Mouse (Mus musculus): Measurements from ENCODE around the gene Snrpc. TPM values are rescaled to one million over a fixed set of nuclear protein-coding genes. Genes with fewer than 3 reads are reported as not detected.

The Snrpc gene
- polyA plus RNA-seq, 1 experiment from 2014 or later = 413 TPM

DNA sequence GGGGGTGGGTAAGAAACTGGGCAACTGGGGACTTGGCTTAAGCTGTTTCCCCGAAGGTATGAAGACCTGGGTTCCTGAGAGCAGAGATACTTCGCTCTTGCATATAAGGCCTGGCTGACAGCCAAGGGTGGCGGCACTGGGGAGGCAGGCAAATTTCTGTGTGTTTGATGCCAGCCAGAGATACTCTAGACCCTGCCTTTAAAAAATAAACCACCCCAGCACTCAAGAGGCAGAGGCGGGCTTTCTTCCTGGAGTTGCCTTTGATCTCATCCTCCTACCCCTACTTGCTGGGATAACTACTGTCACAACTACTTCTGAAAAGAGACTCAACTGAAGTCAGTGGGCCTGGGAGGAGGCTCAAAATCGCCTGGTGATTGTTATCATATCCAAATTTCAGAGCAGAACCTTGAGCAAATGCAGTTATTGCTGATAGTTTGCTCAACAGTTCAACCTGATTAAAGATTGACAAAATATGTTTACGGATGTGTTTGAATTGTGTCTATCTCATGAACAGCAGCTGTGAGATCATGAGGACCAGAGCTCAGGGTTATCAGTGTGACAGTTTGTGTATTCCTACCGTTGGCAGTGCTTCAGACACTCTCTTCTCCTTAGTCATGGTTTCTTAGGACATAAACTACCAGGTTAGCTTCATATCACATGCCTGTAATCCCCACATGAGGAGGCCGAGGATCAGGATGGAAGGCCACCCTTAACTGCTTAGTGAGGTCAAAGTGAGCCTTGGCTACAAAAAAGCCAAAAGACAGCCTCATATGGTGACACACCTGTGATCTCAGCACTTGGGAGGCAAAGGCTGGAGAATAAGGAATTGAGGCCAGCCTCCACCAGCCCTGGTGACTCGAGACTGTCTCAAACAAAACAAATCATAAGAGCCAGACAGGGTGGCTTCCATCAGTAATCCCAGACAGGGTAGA lies 16.3 kb upstream of the Snrpc start:
- peak overlapping the region; percentile 100 for H3K4me3 ChIP-seq
- DNase-seq (ENCODE audit: extremely low spot score, low spot score) = no peak
- H3K27ac ChIP-seq = peak overlapping the region; percentile 93
- H3K27me3 ChIP-seq (ENCODE audit: poor library complexity, severe bottlenecking) = no peaks in the 10 kb centered on the region
- WGBS = 70% methylated on average over 9 of the region's 9 CpGs
- H3K4me1 ChIP-seq = peaks cover 44% of the 10 kb centered on the region
- H3K9me3 ChIP-seq = no peaks in the 10 kb centered on the region
- no peaks in the 10 kb centered on the region for H3K36me3 ChIP-seq (replicated peaks)

GRCm38 (mm10) chr17:27823142-27823905 lies 14.6 kb upstream of the Snrpc start:
- Histone ChIP-seq H3K9me3 (no peaks in the 10 kb centered on the region), H3K36me3 (replicated peaks) (no peaks in the 10 kb centered on the region), H3K4me1 (peaks cover 50% of the 10 kb centered on the region), H3K27me3 (ENCODE audit: poor library complexity, severe bottlenecking) (no peaks in the 10 kb centered on the region), H3K27ac (no peak overlapping the region), H3K4me3 (no peak overlapping the region)
- 83% methylated on average over 9 of the region's 9 CpGs for WGBS
- no peak for DNase-seq (ENCODE audit: extremely low spot score, low spot score)

DNA sequence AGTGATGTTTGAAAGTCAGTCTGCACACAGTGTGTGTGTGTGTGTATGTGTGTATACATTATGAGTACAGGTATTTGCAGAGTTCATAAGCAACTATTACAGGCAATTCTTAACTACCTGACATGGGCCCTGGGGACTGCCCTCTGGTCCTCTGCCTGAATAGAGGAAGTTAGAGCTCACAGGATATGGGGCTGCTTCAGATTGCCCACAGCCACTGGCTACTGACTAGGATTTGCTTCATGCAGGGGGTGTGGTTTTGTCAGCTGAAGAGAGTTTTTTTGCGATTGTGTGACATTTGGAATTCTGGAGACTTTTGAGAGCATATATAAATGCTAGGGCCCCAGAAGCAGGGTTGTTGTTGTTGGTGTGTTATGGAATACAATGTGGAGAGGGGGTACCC lies 13.0 kb upstream of the Snrpc start:
- Histone ChIP-seq H3K4me3 (no peak overlapping the region), H3K36me3 (replicated peaks) (no peaks in the 10 kb centered on the region), H3K27me3 (ENCODE audit: poor library complexity, severe bottlenecking) (no peaks in the 10 kb centered on the region), H3K9me3 (no peaks in the 10 kb centered on the region), H3K4me1 (peaks cover 33% of the 10 kb centered on the region), H3K27ac (no peak overlapping the region)
- DNase-seq (ENCODE audit: extremely low spot score, low spot score) = no peak
- WGBS = 80% methylated on average over 1 of the region's 1 CpGs

GRCm38 (mm10) chr17:27825539-27825938 lies 12.4 kb upstream of the Snrpc start:
- Histone ChIP-seq H3K4me1 (peaks cover 33% of the 10 kb centered on the region), H3K4me3 (peak overlapping the region; percentile 50; the same call in 1 of the 2 replicates), H3K27me3 (ENCODE audit: poor library complexity, severe bottlenecking) (no peaks in the 10 kb centered on the region), H3K9me3 (no peaks in the 10 kb centered on the region), H3K27ac (no peak overlapping the region), H3K36me3 (replicated peaks) (no peaks in the 10 kb centered on the region)
- WGBS = 39% methylated on average over 3 of the region's 3 CpGs
- DNase-seq (ENCODE audit: extremely low spot score, low spot score) = no peak

- H3K27ac ChIP-seq = peak overlapping the region; percentile 84
- no peaks in the 10 kb centered on the region for H3K27me3 ChIP-seq (ENCODE audit: poor library complexity, severe bottlenecking)
These were observed 11.7 kb upstream of the Snrpc start for GRCm38 (mm10) chr17:27825984-27826905.

GRCm38 (mm10) chr17:27826908-27827383 lies 11.0 kb upstream of the Snrpc start:
- Histone ChIP-seq H3K4me3 (peak overlapping the region; percentile 50), H3K27me3 (ENCODE audit: poor library complexity, severe bottlenecking) (no peaks in the 10 kb centered on the region), H3K4me1 (peaks cover 24% of the 10 kb centered on the region), H3K36me3 (replicated peaks) (no peaks in the 10 kb centered on the region), H3K9me3 (no peaks in the 10 kb centered on the region), H3K27ac (peak overlapping the region; percentile 84)
- peak; percentile 40 for DNase-seq (ENCODE audit: extremely low spot score, low spot score)
- 0% methylated on average over 8 of the region's 9 CpGs for WGBS

More at GRCm38 (mm10) chr17:27825984-27826905, 11.7 kb upstream of the Snrpc start:
- H3K36me3 ChIP-seq (replicated peaks) = no peaks in the 10 kb centered on the region
- DNase-seq (ENCODE audit: extremely low spot score, low spot score) = peak; percentile 56
- H3K4me3 ChIP-seq = peak overlapping the region; percentile 50
- H3K9me3 ChIP-seq = no peaks in the 10 kb centered on the region
- H3K4me1 ChIP-seq = peaks cover 28% of the 10 kb centered on the region
- 5% methylated on average over 22 of the region's 22 CpGs for WGBS

GRCm38 (mm10) chr17:27827511-27827910 lies 10.4 kb upstream of the Snrpc start:
- H3K27me3 ChIP-seq (ENCODE audit: poor library complexity, severe bottlenecking) = no peaks in the 10 kb centered on the region
- H3K36me3 ChIP-seq (replicated peaks) = no peaks in the 10 kb centered on the region
- WGBS = 25% methylated on average over 6 of the region's 6 CpGs
- no peaks in the 10 kb centered on the region for H3K9me3 ChIP-seq
- H3K4me1 ChIP-seq = peaks cover 24% of the 10 kb centered on the region
- DNase-seq (ENCODE audit: extremely low spot score, low spot score) = no peak
- H3K4me3 ChIP-seq = peak overlapping the region; percentile 50
- H3K27ac ChIP-seq = peak overlapping the region; percentile 70

DNA sequence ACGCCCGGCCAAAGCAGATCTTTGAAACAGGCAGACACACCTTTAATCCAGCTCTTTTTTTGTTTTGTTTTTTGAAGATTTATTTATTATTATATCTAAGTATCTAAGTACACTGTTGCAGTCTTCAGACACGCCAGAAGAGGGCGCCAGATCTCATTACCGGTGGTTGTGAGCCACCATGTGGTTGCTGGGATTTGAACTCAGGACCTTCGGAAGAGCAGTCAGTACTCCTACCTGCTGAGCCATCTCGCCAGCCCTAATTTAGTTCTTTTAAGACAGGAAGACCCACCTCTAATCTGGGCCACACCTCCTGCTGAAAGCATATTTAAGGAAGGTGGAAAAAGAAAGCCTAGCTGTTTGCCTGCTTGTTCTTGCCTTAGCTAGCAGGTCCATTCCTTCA lies 7.5 kb upstream of the Snrpc start:
- DNase-seq (ENCODE audit: extremely low spot score, low spot score) = no peak
- H3K9me3 ChIP-seq = no peaks in the 10 kb centered on the region
- no peaks in the 10 kb centered on the region for H3K27me3 ChIP-seq (ENCODE audit: poor library complexity, severe bottlenecking)
- H3K27ac ChIP-seq = no peak overlapping the region
- H3K4me3 ChIP-seq = no peak overlapping the region
- peaks cover 24% of the 10 kb centered on the region for H3K4me1 ChIP-seq
- H3K36me3 ChIP-seq (replicated peaks) = no peaks in the 10 kb centered on the region
- WGBS = 48% methylated on average over 7 of the region's 7 CpGs

DNA sequence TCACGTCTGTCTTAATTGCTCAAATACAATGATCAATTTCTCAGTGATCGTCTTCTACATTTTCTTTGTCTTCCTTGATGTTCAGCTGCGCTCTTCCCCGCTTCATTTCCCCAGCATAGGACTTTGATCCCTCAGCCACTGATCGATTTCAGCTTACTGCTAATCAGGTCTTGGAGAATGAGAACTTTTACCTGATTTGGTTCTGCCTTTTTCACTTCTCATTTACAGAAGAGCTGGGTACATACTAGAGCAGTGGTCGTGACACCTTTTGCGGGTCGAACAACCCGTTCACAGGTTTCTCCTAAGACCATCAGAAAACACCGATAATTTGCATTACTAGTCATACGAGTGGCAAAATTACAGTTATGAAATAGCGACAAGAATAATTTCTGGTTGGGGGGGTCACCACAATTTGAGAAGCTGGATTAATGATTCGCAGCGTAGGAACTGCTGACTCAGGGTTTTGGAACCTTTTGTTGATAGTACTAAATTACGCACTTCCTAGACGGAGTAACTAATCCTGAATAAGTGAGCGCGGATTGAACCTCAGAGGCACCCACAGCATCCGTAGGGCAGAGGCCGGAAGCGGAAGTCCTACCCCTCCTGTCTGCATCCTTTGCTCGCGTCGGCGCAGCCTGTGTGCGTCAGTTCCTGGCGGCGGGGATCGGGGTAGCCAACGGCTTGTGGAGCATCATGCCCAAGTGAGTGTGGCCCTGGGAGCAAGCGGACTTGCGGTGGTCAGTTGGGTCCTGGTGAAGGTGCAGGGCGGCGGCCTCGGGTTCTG lies 1.7 kb downstream of the Snrpc start:
- DNase-seq (ENCODE audit: extremely low spot score, low spot score) = peak; percentile 97
- Histone ChIP-seq H3K36me3 (replicated peaks) (peaks cover 29% of the 10 kb centered on the region), H3K4me1 (peaks cover 18% of the 10 kb centered on the region), H3K9me3 (no peaks in the 10 kb centered on the region), H3K4me3 (peak overlapping the region; percentile 96), H3K27ac (peak overlapping the region; percentile 89), H3K27me3 (ENCODE audit: poor library complexity, severe bottlenecking) (no peaks in the 10 kb centered on the region; the same call in 1 of the 2 replicates)
- 3% methylated on average over 35 of the region's 35 CpGs for WGBS

GRCm38 (mm10) chr17:27848351-27848750 lies 10.4 kb downstream of the Snrpc start:
- no peaks in the 10 kb centered on the region for H3K4me1 ChIP-seq
- no peaks in the 10 kb centered on the region for H3K9me3 ChIP-seq
- DNase-seq (ENCODE audit: extremely low spot score, low spot score) = no peak
- H3K27me3 ChIP-seq (ENCODE audit: poor library complexity, severe bottlenecking) = no peaks in the 10 kb centered on the region
- no peak overlapping the region for H3K4me3 ChIP-seq
- 91% methylated on average over 1 of the region's 1 CpGs for WGBS
- no peak overlapping the region for H3K27ac ChIP-seq
- H3K36me3 ChIP-seq (replicated peaks) = peaks cover 98% of the 10 kb centered on the region

DNA sequence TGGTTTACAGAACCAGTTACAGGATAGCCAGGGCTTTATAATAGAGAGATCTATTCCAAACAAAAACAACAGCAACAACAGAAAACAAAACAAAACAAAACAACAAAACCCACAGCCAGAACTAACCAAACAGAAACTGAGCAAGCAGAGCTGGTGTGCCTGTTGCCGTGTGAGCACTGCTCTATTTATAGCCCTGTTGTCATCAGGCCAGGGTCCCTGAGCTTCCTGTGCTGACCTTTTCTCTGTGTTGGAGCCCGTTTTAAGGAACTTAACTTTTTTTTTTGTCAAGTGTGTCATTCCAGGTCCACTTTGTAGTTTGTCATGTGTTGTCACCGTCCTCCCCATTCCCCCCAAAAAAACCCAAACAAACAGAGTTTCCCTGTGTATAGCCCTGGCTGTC lies 13.1 kb downstream of the Snrpc start:
- Histone ChIP-seq H3K36me3 (replicated peaks) (peaks cover 83% of the 10 kb centered on the region), H3K4me1 (no peaks in the 10 kb centered on the region), H3K9me3 (no peaks in the 10 kb centered on the region), H3K27me3 (ENCODE audit: poor library complexity, severe bottlenecking) (no peaks in the 10 kb centered on the region), H3K4me3 (no peak overlapping the region), H3K27ac (no peak overlapping the region)
- 90% methylated on average over 3 of the region's 3 CpGs for WGBS
- DNase-seq (ENCODE audit: extremely low spot score, low spot score) = no peak
